Mouse (Mus musculus): Measurements from ENCODE around the gene Tex21. TPM values are rescaled to one million over a fixed set of nuclear protein-coding genes. Genes with fewer than 3 reads are reported as not detected.
A peak's percentile ranks its signal among the peaks of the same experiment; 100 is the strongest.
"Not testable (repeated sequence)": the region's sequence is repeated elsewhere in the genome, so short reads cannot be mapped to it uniquely, and the experiment has no call there.

Gene Tex21
- polyA plus RNA-seq, 1 experiment from 2014 or later = not detected

DNA sequence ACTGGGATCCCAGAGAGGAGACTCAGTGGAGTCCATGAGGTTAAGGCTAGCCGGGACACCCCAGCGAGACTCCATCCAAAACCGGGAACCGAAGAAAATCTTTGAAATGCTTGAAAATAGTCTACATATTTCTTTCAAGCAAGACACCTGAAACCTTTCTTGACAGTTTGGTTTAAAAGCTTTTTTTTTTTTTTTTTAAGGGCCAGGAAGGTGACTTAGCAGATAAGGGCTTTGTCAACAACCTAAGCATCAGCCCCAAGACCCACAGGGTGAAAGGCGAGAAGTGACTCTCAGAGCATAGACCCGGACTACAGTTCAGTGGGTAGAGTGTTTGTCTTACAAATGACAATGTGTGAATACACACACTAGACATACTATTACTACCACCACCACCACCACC is 11.3 kb downstream of the Tex21 start:
- H3K27me3 ChIP-seq (ENCODE audit: control insufficient read depth, insufficient read depth, low read length) = no peaks in the 10 kb centered on the region

DNA sequence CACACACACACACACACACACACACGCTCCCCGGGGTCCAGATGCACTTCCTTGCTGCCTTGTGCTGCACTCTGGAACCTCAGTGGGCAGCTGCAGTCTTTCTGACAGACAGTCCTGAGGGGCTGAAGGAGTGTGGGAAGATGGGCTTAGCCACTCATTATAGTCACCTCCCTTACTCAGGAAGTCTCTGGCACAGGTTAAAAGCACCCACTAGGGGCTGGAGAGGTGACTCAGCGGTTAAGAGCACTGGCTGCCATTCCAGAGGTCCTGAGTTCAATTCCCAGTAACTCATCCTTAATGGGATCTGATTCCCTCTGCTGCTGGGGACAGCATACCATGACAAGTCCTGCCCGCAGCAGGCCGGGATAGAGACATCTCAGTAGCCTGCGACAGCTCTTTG is 15.9 kb downstream of the Tex21 start:
- Histone ChIP-seq H3K27me3 (ENCODE audit: control insufficient read depth, insufficient read depth, low read length) (no peaks in the 10 kb centered on the region), H3K36me3 (ENCODE audit: control insufficient read depth, insufficient read depth) (no peaks in the 10 kb centered on the region), H3K9ac (ENCODE audit: low read length) (no peak overlapping the region), H3K27ac (ENCODE audit: low read length) (no peak overlapping the region), H3K4me3 (ENCODE audit: low read length) (no peak overlapping the region), H3K4me1 (ENCODE audit: control insufficient read depth, insufficient read depth, low read length) (no peaks in the 10 kb centered on the region), H3K4me2 (ENCODE audit: low read depth, low read length) (no peak overlapping the region), H3K9me3 (replicated peaks; ENCODE audit: control insufficient read depth, low read length) (no peaks in the 10 kb centered on the region)
- ATAC-seq (replicated peaks; ENCODE audit: extremely low read depth, insufficient read depth, low FRiP score) = no peak
- WGBS = 76% methylated on average over 6 of the region's 6 CpGs

More for the DNA sequence above, 11.3 kb downstream of the Tex21 start:
- Histone ChIP-seq H3K9ac (ENCODE audit: low read length) (no peak overlapping the region), H3K9me3 (replicated peaks; ENCODE audit: control insufficient read depth, low read length) (no peaks in the 10 kb centered on the region), H3K27ac (ENCODE audit: low read length) (no peak overlapping the region), H3K4me1 (ENCODE audit: control insufficient read depth, insufficient read depth, low read length) (no peaks in the 10 kb centered on the region), H3K4me2 (ENCODE audit: low read depth, low read length) (no peak overlapping the region), H3K4me3 (ENCODE audit: low read length) (no peak overlapping the region), H3K36me3 (ENCODE audit: control insufficient read depth, insufficient read depth) (no peaks in the 10 kb centered on the region)
- no peak for ATAC-seq (replicated peaks; ENCODE audit: extremely low read depth, insufficient read depth, low FRiP score)
- WGBS = 85% methylated on average over 6 of the region's 6 CpGs

DNA sequence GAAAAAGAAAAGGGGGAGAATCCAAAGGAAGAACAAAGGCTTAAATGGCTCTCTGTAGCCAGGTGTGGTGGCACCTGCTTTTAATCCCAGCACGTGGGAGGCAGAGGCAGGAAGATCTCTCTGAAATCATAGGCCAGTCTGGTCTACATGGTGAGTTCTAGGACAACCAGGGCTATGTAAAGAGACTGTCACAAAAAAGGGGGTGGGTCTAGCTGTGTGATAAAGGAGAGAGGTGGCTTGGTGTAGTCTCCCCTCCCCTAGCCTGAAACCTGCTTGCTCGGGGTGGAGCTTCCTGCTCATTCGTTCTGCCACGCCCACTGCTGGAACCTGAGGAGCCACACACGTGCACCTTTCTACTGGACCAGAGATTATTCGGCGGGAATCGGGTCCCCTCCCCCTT is 24.4 kb downstream of the Tex21 start:
- H3K9ac ChIP-seq (ENCODE audit: low read length); H3K4me3 ChIP-seq (ENCODE audit: low read length); ATAC-seq (replicated peaks; ENCODE audit: extremely low read depth, insufficient read depth, low FRiP score); H3K4me2 ChIP-seq (ENCODE audit: low read depth, low read length); H3K27me3 ChIP-seq (ENCODE audit: control insufficient read depth, insufficient read depth, low read length); H3K4me1 ChIP-seq (ENCODE audit: control insufficient read depth, insufficient read depth, low read length); H3K9me3 ChIP-seq (replicated peaks; ENCODE audit: control insufficient read depth, low read length); H3K27ac ChIP-seq (ENCODE audit: low read length); H3K36me3 ChIP-seq (ENCODE audit: control insufficient read depth, insufficient read depth): not testable (repeated sequence)
- WGBS = 76% methylated on average over 2 of the region's 8 CpGs

DNA sequence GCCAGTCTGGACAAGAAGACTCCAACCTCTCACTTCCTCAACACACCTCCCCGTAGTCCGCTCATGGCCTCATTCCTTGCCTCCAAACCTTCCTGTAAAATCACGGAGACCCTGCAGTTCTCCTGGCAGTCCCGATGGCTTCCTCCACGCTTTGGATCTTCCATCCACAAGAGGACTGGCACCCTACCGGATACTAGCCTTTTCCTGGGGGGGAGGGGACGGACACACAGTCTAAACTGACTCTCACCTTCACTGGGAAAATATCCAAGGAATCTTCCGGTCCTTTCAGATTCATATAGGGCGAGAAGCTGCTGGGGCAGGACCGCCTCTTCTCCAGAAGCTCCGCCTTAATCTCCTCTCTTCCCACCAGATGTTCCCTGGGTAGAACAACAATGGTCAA is 29.8 kb downstream of the Tex21 start:
- H3K27ac ChIP-seq (ENCODE audit: low read length) = no peak overlapping the region
- no peaks in the 10 kb centered on the region for H3K36me3 ChIP-seq (ENCODE audit: control insufficient read depth, insufficient read depth)
- 56% methylated on average over 11 of the region's 11 CpGs for WGBS
- peak overlapping the region; percentile 38; the same call in 1 of the 2 replicates for H3K4me2 ChIP-seq (ENCODE audit: low read depth, low read length)
- H3K4me3 ChIP-seq (ENCODE audit: low read length) = no peak overlapping the region
- ATAC-seq (replicated peaks; ENCODE audit: extremely low read depth, insufficient read depth, low FRiP score) = no peak
- no peaks in the 10 kb centered on the region for H3K27me3 ChIP-seq (ENCODE audit: control insufficient read depth, insufficient read depth, low read length)
- no peaks in the 10 kb centered on the region for H3K9me3 ChIP-seq (replicated peaks; ENCODE audit: control insufficient read depth, low read length)
- H3K4me1 ChIP-seq (ENCODE audit: control insufficient read depth, insufficient read depth, low read length) = no peaks in the 10 kb centered on the region
- no peak overlapping the region for H3K9ac ChIP-seq (ENCODE audit: low read length)

DNA sequence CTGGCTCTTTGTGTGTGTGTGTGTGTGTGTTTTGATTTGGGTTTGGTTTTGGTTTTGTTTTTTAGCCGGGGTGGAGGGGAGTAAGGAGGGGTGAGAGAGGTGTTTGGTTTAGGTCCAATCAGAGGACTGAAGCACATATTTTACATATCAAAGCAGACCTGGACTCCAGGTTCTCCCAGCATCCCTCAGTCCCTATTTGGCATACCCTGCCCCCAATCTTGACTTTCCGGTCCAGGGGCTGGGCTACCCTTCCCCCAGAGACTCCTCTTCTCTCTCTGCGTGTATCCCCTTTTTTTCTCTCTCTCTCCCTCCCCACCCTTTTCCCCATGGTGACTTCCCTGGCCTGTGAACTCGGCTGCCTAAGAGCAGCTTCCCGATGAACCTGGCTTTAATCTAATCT is 31.4 kb downstream of the Tex21 start:
- Histone ChIP-seq H3K9me3 (replicated peaks; ENCODE audit: control insufficient read depth, low read length) (no peaks in the 10 kb centered on the region), H3K27me3 (ENCODE audit: control insufficient read depth, insufficient read depth, low read length) (no peaks in the 10 kb centered on the region), H3K36me3 (ENCODE audit: control insufficient read depth, insufficient read depth) (no peaks in the 10 kb centered on the region), H3K9ac (ENCODE audit: low read length) (no peak overlapping the region), H3K27ac (ENCODE audit: low read length) (no peak overlapping the region), H3K4me1 (ENCODE audit: control insufficient read depth, insufficient read depth, low read length) (no peaks in the 10 kb centered on the region), H3K4me2 (ENCODE audit: low read depth, low read length) (no peak overlapping the region), H3K4me3 (ENCODE audit: low read length) (no peak overlapping the region)
- ATAC-seq (replicated peaks; ENCODE audit: extremely low read depth, insufficient read depth, low FRiP score) = no peak
- 10% methylated on average over 5 of the region's 5 CpGs for WGBS

DNA sequence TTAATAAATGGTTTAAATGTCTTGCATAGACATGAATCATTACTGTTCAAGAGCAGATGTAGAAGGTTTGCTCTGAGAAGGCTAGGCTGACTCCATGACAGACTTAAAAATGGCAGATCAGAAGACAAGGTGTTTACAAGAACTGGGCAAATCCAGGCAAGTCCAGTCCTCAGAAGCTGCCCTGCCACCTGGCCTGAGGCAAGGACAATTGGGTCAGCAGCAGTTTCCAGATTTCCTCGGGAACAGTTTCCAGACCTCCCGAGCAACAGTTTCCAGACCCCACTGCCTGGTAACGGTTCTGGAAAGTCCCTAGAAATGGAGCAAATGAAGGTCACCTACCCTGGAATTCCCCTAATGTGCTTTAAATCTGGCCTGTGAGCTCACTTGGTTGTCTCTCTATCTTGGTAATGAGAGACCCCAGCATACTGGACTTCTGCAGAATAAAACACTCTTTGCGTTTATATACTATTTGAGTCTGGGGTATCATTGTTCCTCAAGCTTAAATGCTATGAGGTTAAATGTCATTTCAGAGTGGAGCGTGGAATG is 37.0 kb downstream of the Tex21 start:
- Histone ChIP-seq H3K27ac (ENCODE audit: low read length) (no peak overlapping the region), H3K4me1 (ENCODE audit: control insufficient read depth, insufficient read depth, low read length) (no peaks in the 10 kb centered on the region), H3K36me3 (ENCODE audit: control insufficient read depth, insufficient read depth) (no peaks in the 10 kb centered on the region), H3K9ac (ENCODE audit: low read length) (no peak overlapping the region), H3K4me3 (ENCODE audit: low read length) (no peak overlapping the region), H3K4me2 (ENCODE audit: low read depth, low read length) (no peak overlapping the region), H3K27me3 (ENCODE audit: control insufficient read depth, insufficient read depth, low read length) (no peaks in the 10 kb centered on the region), H3K9me3 (replicated peaks; ENCODE audit: control insufficient read depth, low read length) (no peaks in the 10 kb centered on the region)
- ATAC-seq (replicated peaks; ENCODE audit: extremely low read depth, insufficient read depth, low FRiP score) = no peak
- 89% methylated on average over 5 of the region's 5 CpGs for WGBS

DNA sequence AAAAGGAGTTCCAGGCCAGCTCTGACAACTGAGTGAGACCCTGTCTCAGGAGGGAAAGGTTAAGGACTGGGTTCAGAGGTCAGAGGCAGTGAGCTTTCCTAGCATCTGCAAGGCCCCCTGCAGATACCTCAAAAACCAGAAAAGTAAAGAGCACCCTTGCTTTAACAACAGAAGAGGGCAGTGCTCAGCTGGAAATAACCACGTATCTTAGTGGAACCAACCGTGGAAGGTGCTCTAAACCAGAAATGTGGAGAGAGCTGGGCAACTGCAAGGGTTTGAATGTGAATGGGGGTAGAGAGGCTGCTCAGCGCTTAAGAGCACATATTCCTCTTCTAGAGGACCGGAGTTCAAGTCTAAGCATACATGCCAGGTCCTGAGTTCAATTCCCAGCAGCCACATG is 46.2 kb downstream of the Tex21 start:
- H3K4me1 ChIP-seq (ENCODE audit: control insufficient read depth, insufficient read depth, low read length) = peaks cover 2% of the 10 kb centered on the region; the same call in 1 of the 2 replicates

DNA sequence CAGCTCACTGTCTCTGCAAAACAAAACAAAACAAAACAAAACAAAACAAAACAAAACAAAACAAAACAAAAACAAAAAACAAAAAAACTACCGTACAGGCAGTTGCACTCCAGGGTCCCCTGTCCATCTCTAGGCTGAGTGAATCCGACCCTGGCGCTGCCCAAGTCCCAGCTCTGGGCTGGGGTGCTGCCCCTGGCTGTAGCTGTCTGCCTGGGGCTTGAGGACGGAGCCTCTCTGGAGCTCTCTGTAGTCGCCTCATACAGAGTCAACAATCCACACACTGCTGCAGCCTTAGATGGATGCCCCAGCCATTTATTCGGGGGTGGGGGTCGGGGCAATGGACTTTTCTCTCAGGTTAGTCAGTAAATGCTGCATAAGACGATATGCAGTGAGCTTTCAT is 49.5 kb downstream of the Tex21 start:
- Histone ChIP-seq H3K36me3 (ENCODE audit: control insufficient read depth, insufficient read depth) (no peaks in the 10 kb centered on the region), H3K9ac (ENCODE audit: low read length) (no peak overlapping the region; the same call in 1 of the 2 replicates), H3K4me2 (ENCODE audit: low read depth, low read length) (peak overlapping the region; percentile 71), H3K27me3 (ENCODE audit: control insufficient read depth, insufficient read depth, low read length) (no peaks in the 10 kb centered on the region), H3K4me3 (ENCODE audit: low read length) (peak overlapping the region; percentile 56), H3K4me1 (ENCODE audit: control insufficient read depth, insufficient read depth, low read length) (peaks cover 2% of the 10 kb centered on the region; the same call in 1 of the 2 replicates), H3K27ac (ENCODE audit: low read length) (no peak overlapping the region), H3K9me3 (replicated peaks; ENCODE audit: control insufficient read depth, low read length) (no peaks in the 10 kb centered on the region)
- 44% methylated on average over 8 of the region's 8 CpGs for WGBS
- no peak for ATAC-seq (replicated peaks; ENCODE audit: extremely low read depth, insufficient read depth, low FRiP score)

More for the DNA sequence above, 46.2 kb downstream of the Tex21 start:
- no peaks in the 10 kb centered on the region for H3K27me3 ChIP-seq (ENCODE audit: control insufficient read depth, insufficient read depth, low read length)
- H3K4me3 ChIP-seq (ENCODE audit: low read length) = no peak overlapping the region
- no peaks in the 10 kb centered on the region for H3K36me3 ChIP-seq (ENCODE audit: control insufficient read depth, insufficient read depth)
- H3K9me3 ChIP-seq (replicated peaks; ENCODE audit: control insufficient read depth, low read length) = no peaks in the 10 kb centered on the region
- H3K4me2 ChIP-seq (ENCODE audit: low read depth, low read length) = no peak overlapping the region
- H3K9ac ChIP-seq (ENCODE audit: low read length) = no peak overlapping the region
- H3K27ac ChIP-seq (ENCODE audit: low read length) = no peak overlapping the region
- 73% methylated on average over 4 of the region's 4 CpGs for WGBS
- no peak for ATAC-seq (replicated peaks; ENCODE audit: extremely low read depth, insufficient read depth, low FRiP score)

DNA sequence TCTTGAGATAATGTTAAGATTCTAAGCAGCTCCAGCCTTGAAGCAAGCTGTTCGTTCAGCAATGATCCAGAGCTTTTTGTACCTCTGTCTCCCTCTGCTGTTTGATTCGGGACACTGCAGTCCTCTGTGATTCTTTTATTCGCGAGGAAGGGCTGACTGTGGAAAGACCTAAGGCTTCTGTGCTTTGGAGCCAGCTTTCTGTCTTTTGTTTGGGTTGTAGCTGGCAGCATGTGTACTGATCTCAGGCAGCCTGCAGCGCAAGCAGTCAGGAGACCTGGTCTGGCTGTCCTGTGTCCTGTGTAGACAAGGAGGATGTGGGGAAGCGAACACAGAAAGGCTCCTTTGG is 49.9 kb downstream of the Tex21 start:
- H3K4me2 ChIP-seq (ENCODE audit: low read depth, low read length) = peak overlapping the region; percentile 71
- no peaks in the 10 kb centered on the region for H3K9me3 ChIP-seq (replicated peaks; ENCODE audit: control insufficient read depth, low read length)
- peak; percentile 52; the same call in 1 of the 2 replicates for ATAC-seq (replicated peaks; ENCODE audit: extremely low read depth, insufficient read depth, low FRiP score)
- peak overlapping the region; percentile 63 for H3K9ac ChIP-seq (ENCODE audit: low read length)
- WGBS = 12% methylated on average over 6 of the region's 6 CpGs
- H3K27ac ChIP-seq (ENCODE audit: low read length) = peak overlapping the region; percentile 64; the same call in 1 of the 2 replicates
- no peaks in the 10 kb centered on the region for H3K36me3 ChIP-seq (ENCODE audit: control insufficient read depth, insufficient read depth)
- H3K4me1 ChIP-seq (ENCODE audit: control insufficient read depth, insufficient read depth, low read length) = peaks cover 2% of the 10 kb centered on the region; the same call in 1 of the 2 replicates
- H3K4me3 ChIP-seq (ENCODE audit: low read length) = peak overlapping the region; percentile 56
- H3K27me3 ChIP-seq (ENCODE audit: control insufficient read depth, insufficient read depth, low read length) = no peaks in the 10 kb centered on the region

Measured in heart, embryonic 16.5 days (tissue).